Mouse (Mus musculus): ENCODE measurements around the gene Dmrt3.

GRCm38 (mm10) chr19:25641786-25642185, 31.7 kb downstream of the Dmrt3 start:
- TF ChIP-seq CTCF (IDR thresholded peaks at IDR 0.05; ENCODE audit: extremely low read depth, insufficient read length, insufficient replicate concordance, low read depth, low read length) = no peak
- TF ChIP-seq POLR2A (IDR thresholded peaks at IDR 0.05; ENCODE audit: low read depth, low read length) = no peak
